Mouse (Mus musculus): ENCODE measurements around the gene Npm3. TPM values are rescaled to one million over a fixed set of nuclear protein-coding genes. Genes with fewer than 3 reads are reported as not detected.

Npm3 gene
- polyA plus RNA-seq, 1 experiment, result 196 TPM

DNA sequence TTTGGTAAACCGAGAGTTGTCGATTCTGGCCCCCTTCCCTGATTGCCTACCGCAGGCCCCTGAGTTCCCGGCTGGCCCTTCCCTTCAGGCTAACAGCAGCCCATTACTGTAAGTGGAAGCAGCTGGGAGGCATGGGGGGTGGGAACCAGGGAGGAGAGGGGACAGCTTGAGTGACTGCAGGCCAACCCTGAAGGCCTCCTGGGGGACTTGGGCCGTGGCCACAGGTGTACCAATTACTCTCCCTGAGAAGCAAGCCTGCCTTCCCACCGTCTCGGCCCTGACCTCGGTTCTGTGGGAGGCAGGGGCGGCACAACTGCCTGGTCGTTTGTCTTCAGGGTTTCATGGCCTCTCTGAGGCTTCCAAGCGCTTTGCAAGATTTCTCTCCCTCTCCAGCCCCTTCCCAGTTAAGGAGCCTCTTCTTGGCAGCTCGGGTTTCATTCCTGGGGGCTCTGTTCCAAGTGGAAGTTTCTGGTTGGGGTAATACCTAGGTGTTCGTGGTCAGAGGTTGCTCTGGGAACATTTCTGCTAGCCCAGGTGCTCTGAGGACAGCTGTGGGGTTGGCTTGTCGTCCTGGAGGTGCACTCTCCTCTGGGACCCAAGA is 23.6 kb downstream of the Npm3 start:
- H3K4me1 ChIP-seq (ENCODE audit: control insufficient read depth, insufficient read depth, low read length), result no peaks in the 10 kb centered on the region
- no peak for TF ChIP-seq CTCF (IDR thresholded peaks at IDR 0.05; ENCODE audit: low read depth, low read length)
- TF ChIP-seq EP300 (IDR thresholded peaks at IDR 0.05; ENCODE audit: insufficient read depth, low read depth, low read length), result no peak
- TF ChIP-seq POLR2A (IDR thresholded peaks at IDR 0.05; ENCODE audit: insufficient read depth, low read length), result no peak
- H3K4me3 ChIP-seq (ENCODE audit: low read depth, low read length), result no peak overlapping the region
- H3K27me3 ChIP-seq (ENCODE audit: control insufficient read depth, insufficient read depth, low read length, poor library complexity, severe bottlenecking), result no peaks in the 10 kb centered on the region
- no peak overlapping the region for H3K27ac ChIP-seq (ENCODE audit: insufficient read depth, low read length)
- H3K36me3 ChIP-seq (ENCODE audit: control insufficient read depth, insufficient read depth, low read length, poor library complexity, severe bottlenecking), result no peaks in the 10 kb centered on the region
- no peaks in the 10 kb centered on the region for H3K9me3 ChIP-seq (replicated peaks; ENCODE audit: control insufficient read depth, insufficient read depth, low read length, poor library complexity, severe bottlenecking)
- H3K9ac ChIP-seq (ENCODE audit: low read depth, poor library complexity, severe bottlenecking), result no peak overlapping the region

DNA sequence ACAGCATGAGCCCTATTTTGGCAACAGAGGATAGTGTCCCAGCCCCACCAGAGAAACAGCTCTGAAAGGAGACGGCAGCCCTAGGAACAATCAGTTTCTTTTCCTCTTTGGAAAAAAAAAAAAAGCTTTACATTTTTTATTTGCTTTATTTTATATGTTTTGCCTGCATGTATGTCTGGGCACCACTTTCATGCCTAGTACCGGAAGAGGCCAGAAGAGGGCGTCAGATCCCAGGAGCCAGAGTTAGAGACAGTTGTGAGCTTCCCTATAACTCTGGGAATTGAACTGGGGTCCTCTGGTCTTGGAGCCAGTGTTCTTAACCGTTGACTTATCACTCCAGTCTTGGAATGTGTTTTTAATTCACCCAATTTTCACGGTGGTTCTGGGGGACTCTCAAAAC is 27.2 kb downstream of the Npm3 start:
- no peaks in the 10 kb centered on the region for H3K27me3 ChIP-seq (ENCODE audit: control insufficient read depth, insufficient read depth, low read length, poor library complexity, severe bottlenecking)
- no peak overlapping the region for H3K4me3 ChIP-seq (ENCODE audit: low read depth, low read length)
- no peak overlapping the region for H3K27ac ChIP-seq (ENCODE audit: insufficient read depth, low read length)
- H3K9me3 ChIP-seq (replicated peaks; ENCODE audit: control insufficient read depth, insufficient read depth, low read length, poor library complexity, severe bottlenecking), result no peaks in the 10 kb centered on the region
- no peaks in the 10 kb centered on the region for H3K4me1 ChIP-seq (ENCODE audit: control insufficient read depth, insufficient read depth, low read length)
- no peak overlapping the region for H3K9ac ChIP-seq (ENCODE audit: low read depth, poor library complexity, severe bottlenecking)
- TF ChIP-seq POLR2A (IDR thresholded peaks at IDR 0.05; ENCODE audit: insufficient read depth, low read length) (no peak), EP300 (IDR thresholded peaks at IDR 0.05; ENCODE audit: insufficient read depth, low read depth, low read length) (no peak), CTCF (IDR thresholded peaks at IDR 0.05; ENCODE audit: low read depth, low read length) (peak; percentile 51)
- no peaks in the 10 kb centered on the region for H3K36me3 ChIP-seq (ENCODE audit: control insufficient read depth, insufficient read depth, low read length, poor library complexity, severe bottlenecking)

DNA sequence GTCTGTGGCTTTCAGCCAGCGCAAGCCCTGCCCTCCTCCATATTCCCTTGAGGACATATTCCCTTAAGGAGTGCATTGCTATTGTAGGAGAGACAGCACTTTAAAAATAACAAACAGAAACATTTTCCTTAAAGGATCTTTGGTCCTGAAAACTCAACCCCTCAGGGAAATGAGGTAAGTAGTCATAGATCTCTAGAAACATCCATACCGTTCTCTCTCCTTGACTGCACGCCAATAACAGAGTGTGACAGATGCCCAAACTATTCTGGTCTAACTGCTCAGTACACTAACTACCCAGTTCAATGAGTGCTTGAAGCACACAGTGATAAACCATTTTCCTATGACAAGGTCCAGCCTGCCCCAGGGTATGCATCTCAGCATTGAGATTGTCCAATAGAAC is 31.1 kb downstream of the Npm3 start:
- H3K4me1 ChIP-seq (ENCODE audit: control insufficient read depth, insufficient read depth, low read length), result no peaks in the 10 kb centered on the region
- H3K4me3 ChIP-seq (ENCODE audit: low read depth, low read length), result no peak overlapping the region
- no peaks in the 10 kb centered on the region for H3K9me3 ChIP-seq (replicated peaks; ENCODE audit: control insufficient read depth, insufficient read depth, low read length, poor library complexity, severe bottlenecking)
- no peaks in the 10 kb centered on the region for H3K36me3 ChIP-seq (ENCODE audit: control insufficient read depth, insufficient read depth, low read length, poor library complexity, severe bottlenecking)
- no peaks in the 10 kb centered on the region for H3K27me3 ChIP-seq (ENCODE audit: control insufficient read depth, insufficient read depth, low read length, poor library complexity, severe bottlenecking)
- H3K27ac ChIP-seq (ENCODE audit: insufficient read depth, low read length), result no peak overlapping the region
- TF ChIP-seq EP300 (IDR thresholded peaks at IDR 0.05; ENCODE audit: insufficient read depth, low read depth, low read length) (no peak), POLR2A (IDR thresholded peaks at IDR 0.05; ENCODE audit: insufficient read depth, low read length) (no peak), CTCF (IDR thresholded peaks at IDR 0.05; ENCODE audit: low read depth, low read length) (no peak)
- H3K9ac ChIP-seq (ENCODE audit: low read depth, poor library complexity, severe bottlenecking), result no peak overlapping the region

DNA sequence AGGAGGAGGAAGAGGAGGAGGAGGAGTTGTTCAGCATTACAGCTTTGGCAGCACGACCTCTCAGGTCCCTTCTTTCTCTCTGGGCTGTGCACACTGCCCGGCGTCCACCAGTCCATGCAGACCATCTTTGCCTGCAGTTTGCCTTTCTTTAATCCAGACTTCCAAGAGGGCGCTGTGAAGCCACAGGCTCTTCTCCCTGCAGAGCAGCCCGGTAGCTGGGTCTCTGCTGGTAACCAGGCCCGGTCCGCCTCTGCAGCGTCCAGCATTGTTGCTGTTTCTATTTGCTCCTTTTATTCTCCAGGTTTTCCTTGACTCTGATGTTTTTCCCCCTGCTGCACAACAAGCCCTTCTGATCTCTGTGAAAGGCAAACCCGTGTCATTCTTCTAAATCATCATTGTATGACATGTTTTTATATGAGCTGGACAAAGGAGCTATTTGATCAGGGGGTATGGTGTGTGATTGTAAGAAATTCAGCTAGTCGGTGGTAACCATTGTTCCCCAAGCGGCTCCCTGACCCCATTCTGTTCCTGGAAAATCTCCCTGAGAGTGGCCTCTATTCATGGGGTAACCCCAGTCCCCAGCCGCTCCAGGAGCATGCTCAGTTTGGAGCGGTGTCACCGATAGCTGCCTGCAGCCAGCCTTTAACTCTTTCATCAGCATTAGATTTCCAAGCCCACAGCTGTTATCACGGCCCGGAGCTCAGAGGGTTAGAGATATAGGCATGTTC is 31.7 kb downstream of the Npm3 start:
- Histone ChIP-seq H3K27ac (ENCODE audit: insufficient read depth, low read length) (no peak overlapping the region), H3K9me3 (replicated peaks; ENCODE audit: control insufficient read depth, insufficient read depth, low read length, poor library complexity, severe bottlenecking) (no peaks in the 10 kb centered on the region), H3K36me3 (ENCODE audit: control insufficient read depth, insufficient read depth, low read length, poor library complexity, severe bottlenecking) (no peaks in the 10 kb centered on the region), H3K4me1 (ENCODE audit: control insufficient read depth, insufficient read depth, low read length) (no peaks in the 10 kb centered on the region), H3K27me3 (ENCODE audit: control insufficient read depth, insufficient read depth, low read length, poor library complexity, severe bottlenecking) (no peaks in the 10 kb centered on the region), H3K9ac (ENCODE audit: low read depth, poor library complexity, severe bottlenecking) (no peak overlapping the region), H3K4me3 (ENCODE audit: low read depth, low read length) (no peak overlapping the region)
- TF ChIP-seq CTCF (IDR thresholded peaks at IDR 0.05; ENCODE audit: low read depth, low read length), result peak; percentile 47
- no peak for TF ChIP-seq EP300 (IDR thresholded peaks at IDR 0.05; ENCODE audit: insufficient read depth, low read depth, low read length)

DNA sequence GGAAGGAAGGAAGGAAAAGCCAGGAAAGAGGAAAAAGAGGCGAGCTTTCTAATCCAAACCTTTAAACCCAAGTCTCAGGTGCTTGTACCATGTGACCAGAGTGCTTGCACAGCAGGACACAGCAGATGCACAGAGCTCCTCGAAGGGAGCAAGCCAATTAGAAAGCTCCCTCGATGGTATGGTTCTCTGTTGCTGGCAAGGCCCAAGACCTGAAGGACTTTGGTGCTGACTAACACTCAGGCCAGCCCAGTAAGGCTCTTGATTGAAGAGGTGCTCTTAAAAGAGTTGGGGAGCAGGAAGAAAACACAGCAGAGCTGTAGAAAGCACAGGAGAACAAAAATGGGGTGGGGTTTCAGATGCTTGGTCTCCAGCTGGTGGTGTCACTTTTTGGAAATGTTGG is 40.7 kb downstream of the Npm3 start:
- Histone ChIP-seq H3K9ac (ENCODE audit: low read depth, poor library complexity, severe bottlenecking) (no peak overlapping the region), H3K27me3 (ENCODE audit: control insufficient read depth, insufficient read depth, low read length, poor library complexity, severe bottlenecking) (0 out of 2 replicates have a peak, but pooled peaks cover 1% of the 10 kb centered on the region), H3K9me3 (replicated peaks; ENCODE audit: control insufficient read depth, insufficient read depth, low read length, poor library complexity, severe bottlenecking) (peaks cover 15% of the 10 kb centered on the region), H3K27ac (ENCODE audit: insufficient read depth, low read length) (no peak overlapping the region), H3K4me3 (ENCODE audit: low read depth, low read length) (no peak overlapping the region), H3K4me1 (ENCODE audit: control insufficient read depth, insufficient read depth, low read length) (no peaks in the 10 kb centered on the region), H3K36me3 (ENCODE audit: control insufficient read depth, insufficient read depth, low read length, poor library complexity, severe bottlenecking) (no peaks in the 10 kb centered on the region)
- TF ChIP-seq CTCF (IDR thresholded peaks at IDR 0.05; ENCODE audit: low read depth, low read length) (no peak), EP300 (IDR thresholded peaks at IDR 0.05; ENCODE audit: insufficient read depth, low read depth, low read length) (no peak), POLR2A (IDR thresholded peaks at IDR 0.05; ENCODE audit: insufficient read depth, low read length) (no peak)

Other genes with a start within 250 kb of the Npm3 start
- 10.6 and 13.4 TPM in 2 replicates for gene Poll, start 189.1 kb downstream of the Npm3 start, polyA plus RNA-seq (2011; ENCODE audit: insufficient read depth, insufficient read length, low read depth, missing spikeins)
- gene Gm17018, start 189.0 kb downstream of the Npm3 start, polyA plus RNA-seq (2011; ENCODE audit: insufficient read depth, insufficient read length, low read depth, missing spikeins), result 21.1 and 22.4 TPM in 2 replicates
- 13.2 and 15.5 TPM in 2 replicates for gene Fbxw4, start 89.3 kb downstream of the Npm3 start, polyA plus RNA-seq (2011; ENCODE audit: insufficient read depth, insufficient read length, low read depth, missing spikeins)
- gene Fgf8, start 6.7 kb downstream of the Npm3 start, polyA plus RNA-seq (2011; ENCODE audit: insufficient read depth, insufficient read length, low read depth, missing spikeins), result 22.6 and 25.9 TPM in 2 replicates
- 177 and 181 TPM in 2 replicates for gene Mgea5, start 34.2 kb upstream of the Npm3 start, polyA plus RNA-seq (2011; ENCODE audit: insufficient read depth, insufficient read length, low read depth, missing spikeins)
- gene Kcnip2, start 66.5 kb upstream of the Npm3 start, polyA plus RNA-seq (2011; ENCODE audit: insufficient read depth, insufficient read length, low read depth, missing spikeins), result 3.1 and 4.2 TPM in 2 replicates
- gene Armh3, start 248.9 kb upstream of the Npm3 start, polyA plus RNA-seq (2011; ENCODE audit: insufficient read depth, insufficient read length, low read depth, missing spikeins), result 17.1 and 18.6 TPM in 2 replicates

Measured in ES-Bruce4 (cell line).